Mouse (Mus musculus): Measurements from ENCODE around the gene Myb. TPM values are rescaled to one million over a fixed set of nuclear protein-coding genes. Genes with fewer than 3 reads are reported as not detected.

Gene Myb
- 1 to 10 TPM; 1.2 to 1.3 TPM for total RNA-seq (2021)
- long read RNA-seq, experiment 1, partial matches to known transcripts = 0 of 1 reads
- long read RNA-seq, experiment 1, other reads (novel, unspliced or antisense) = 0 of 1 reads
- long read RNA-seq, experiment 2, partial matches to known transcripts = 0 of 1 reads
- long read RNA-seq, experiment 2, other reads (novel, unspliced or antisense) = 0 of 1 reads

- peak; percentile 33 to 40 for DNase-seq (ENCODE audit: low spot score in 2 of 2)
Measured at GRCm38 (mm10) chr10:21160537-21161358, at the start of gene Myb. Gene Myb, minus strand, starts transcription at chr10:21160984.

GRCm38 (mm10) chr10:21207378-21207777 lies 46.6 kb upstream of the Myb start:
- no peak for DNase-seq (ENCODE audit: low spot score in 2 of 2)

- no peak for DNase-seq (ENCODE audit: low spot score in 2 of 2)
Measured at GRCm38 (mm10) chr10:21206232-21206631, 45.4 kb upstream of the Myb start.

- no peak for DNase-seq (ENCODE audit: low spot score in 2 of 2)
Measured at GRCm38 (mm10) chr10:21204496-21205085, 43.8 kb upstream of the Myb start.

GRCm38 (mm10) chr10:21203886-21204285 lies 43.1 kb upstream of the Myb start:
- no peak for DNase-seq (ENCODE audit: low spot score in 2 of 2)

GRCm38 (mm10) chr10:21203461-21203860 lies 42.7 kb upstream of the Myb start:
- no peak for DNase-seq (ENCODE audit: low spot score in 2 of 2)

GRCm38 (mm10) chr10:21200761-21201160 lies 40.0 kb upstream of the Myb start:
- no peak for DNase-seq (ENCODE audit: low spot score in 2 of 2)

GRCm38 (mm10) chr10:21200322-21200721 lies 39.5 kb upstream of the Myb start:
- no peak for DNase-seq (ENCODE audit: low spot score in 2 of 2)

- DNase-seq (ENCODE audit: low spot score in 2 of 2) = no peak
Measured at GRCm38 (mm10) chr10:21196646-21197116, 35.9 kb upstream of the Myb start.

- DNase-seq (ENCODE audit: low spot score in 2 of 2) = no peak
Measured at GRCm38 (mm10) chr10:21195597-21195996, 34.8 kb upstream of the Myb start.

- no peak for DNase-seq (ENCODE audit: low spot score in 2 of 2)
Measured at GRCm38 (mm10) chr10:21193935-21194505, 33.2 kb upstream of the Myb start.

GRCm38 (mm10) chr10:21193088-21193934 lies 32.5 kb upstream of the Myb start:
- no peak for DNase-seq (ENCODE audit: low spot score in 2 of 2)

GRCm38 (mm10) chr10:21192436-21192835 lies 31.7 kb upstream of the Myb start:
- no peak for DNase-seq (ENCODE audit: low spot score in 2 of 2)

- no peak for DNase-seq (ENCODE audit: low spot score in 2 of 2)
Measured at GRCm38 (mm10) chr10:21189756-21190397, 29.1 kb upstream of the Myb start.

GRCm38 (mm10) chr10:21189275-21189601 lies 28.5 kb upstream of the Myb start:
- no peak for DNase-seq (ENCODE audit: low spot score in 2 of 2)

GRCm38 (mm10) chr10:21188564-21189274 lies 27.9 kb upstream of the Myb start:
- DNase-seq (ENCODE audit: low spot score in 2 of 2) = peak; percentile 34 to 76

GRCm38 (mm10) chr10:21187847-21188246 lies 27.1 kb upstream of the Myb start:
- no peak for DNase-seq (ENCODE audit: low spot score in 2 of 2)

- no peak for DNase-seq (ENCODE audit: low spot score in 2 of 2)
Measured at GRCm38 (mm10) chr10:21186733-21187132, 25.9 kb upstream of the Myb start.

GRCm38 (mm10) chr10:21178711-21179110 lies 17.9 kb upstream of the Myb start:
- no peak for DNase-seq (ENCODE audit: low spot score in 2 of 2)

GRCm38 (mm10) chr10:21178281-21178680 lies 17.5 kb upstream of the Myb start:
- DNase-seq (ENCODE audit: low spot score in 2 of 2) = no peak
